Mouse (Mus musculus) bone marrow macrophage, adult 2 months (primary cell): ENCODE measurements around the gene Foxd4.

Experiments
- CTCF ChIP-seq: IDR thresholded peaks from 2 replicates; pipeline ENCODE4 v1.5.1; 2012; ENCODE audit warnings: low read depth, mild to moderate bottlenecking, low read length, moderate library complexity
- POLR2A ChIP-seq: IDR thresholded peaks from 2 replicates; pipeline ENCODE4 v1.6.1; 2012; ENCODE audit warnings: mild to moderate bottlenecking, low read depth, low read length, borderline replicate concordance

DNA sequence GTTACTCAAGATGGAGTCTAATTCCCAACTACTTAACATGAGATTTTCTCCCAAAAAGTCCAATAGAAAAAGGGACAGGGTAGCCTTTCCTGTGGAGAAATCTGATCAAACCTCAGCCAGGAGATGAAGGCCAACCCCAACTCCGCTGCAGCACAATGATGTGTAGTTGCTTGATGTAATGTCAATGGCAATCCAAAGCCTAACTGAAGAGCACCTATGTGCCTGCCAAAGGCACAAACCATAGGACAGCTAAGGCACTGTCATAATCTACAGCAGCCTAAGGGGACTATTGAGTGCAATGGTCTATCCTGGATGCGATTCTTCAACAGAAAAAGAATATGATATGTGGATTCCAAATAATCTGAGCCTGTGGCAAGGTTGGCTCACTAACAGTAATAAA, 1.8 kb upstream of the Foxd4 start:
- TF ChIP-seq CTCF: no peak
- no peak for TF ChIP-seq POLR2A
